Mouse (Mus musculus): Measurements from ENCODE around the gene Rapgef4.
A peak's percentile ranks its signal among the peaks of the same experiment; 100 is the strongest.

Gene Rapgef4

DNA sequence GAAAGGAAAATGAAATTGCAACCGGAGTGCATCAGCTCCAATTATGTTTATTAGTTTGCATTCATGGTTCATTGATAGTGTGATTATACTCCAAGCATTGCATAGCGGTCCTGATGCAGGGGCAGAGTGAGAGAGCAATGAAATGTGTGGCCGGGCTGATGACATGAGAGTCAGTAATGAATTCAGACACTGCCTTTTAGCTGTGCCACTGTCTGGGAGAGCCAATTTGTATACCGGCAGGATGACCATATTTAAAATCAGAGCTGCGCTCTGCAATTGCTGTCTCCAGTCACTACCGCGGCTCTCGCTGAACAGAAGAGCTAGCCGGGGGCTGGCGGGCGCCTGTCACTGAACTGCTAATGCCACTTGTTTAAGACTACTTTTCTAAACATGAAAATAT lies 197.5 kb downstream of the Rapgef4 start:
- DNase-seq (ENCODE audit: low read depth, low spot score), result no peak

DNA sequence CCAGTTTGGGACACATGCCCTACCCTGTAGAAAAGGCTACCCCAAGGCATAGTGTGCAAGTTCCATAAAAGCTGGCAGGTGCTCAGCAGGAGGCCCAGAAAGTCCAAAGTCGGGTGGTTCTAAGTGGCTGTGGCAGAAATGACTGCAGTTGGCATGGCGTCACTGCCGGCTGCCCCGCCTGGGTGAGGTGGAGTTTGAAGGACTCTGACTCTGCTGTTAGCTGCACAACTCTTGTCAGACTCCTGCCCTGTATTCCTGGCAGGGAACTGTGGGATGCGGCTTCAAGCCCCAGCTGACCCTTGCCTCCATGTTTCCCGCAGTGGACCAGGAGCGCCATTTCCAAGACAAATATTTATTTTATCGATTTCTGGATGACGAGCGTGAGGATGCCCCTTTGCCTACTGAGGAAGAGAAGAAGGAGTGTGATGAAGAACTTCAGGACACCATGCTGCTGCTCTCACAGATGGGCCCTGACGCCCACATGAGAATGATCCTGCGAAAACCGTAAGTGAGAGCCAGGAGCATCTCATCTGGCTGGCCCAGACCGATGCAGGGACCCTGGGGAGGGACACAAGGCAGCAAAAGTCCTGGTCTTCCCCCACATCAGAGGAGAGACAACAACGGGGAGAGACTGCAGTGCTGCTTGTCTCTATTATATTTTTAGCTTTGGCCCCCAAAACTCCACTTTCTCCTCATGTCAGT lies 198.7 kb downstream of the Rapgef4 start:
- no peak for DNase-seq (ENCODE audit: low read depth, low spot score)

DNA sequence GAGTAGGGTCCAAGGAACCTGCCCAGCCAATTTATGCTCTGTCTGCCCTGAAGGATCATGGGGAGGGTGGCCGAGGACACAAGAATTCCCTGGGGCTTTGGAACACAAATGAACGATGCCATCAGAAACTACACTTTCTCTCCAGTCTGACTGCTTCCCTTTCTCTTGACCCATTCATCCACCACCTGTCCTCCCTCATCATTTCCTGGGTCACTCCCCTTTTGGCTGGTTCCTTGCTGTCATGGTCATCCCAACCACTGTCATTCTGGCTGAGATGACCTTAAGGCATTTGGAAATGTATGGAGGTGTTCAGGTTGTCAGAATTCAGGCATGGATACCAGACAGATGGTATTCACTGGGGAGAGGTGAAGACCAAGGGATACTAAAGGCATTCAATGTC lies 200.4 kb downstream of the Rapgef4 start:
- DNase-seq (ENCODE audit: low read depth, low spot score), result no peak

DNA sequence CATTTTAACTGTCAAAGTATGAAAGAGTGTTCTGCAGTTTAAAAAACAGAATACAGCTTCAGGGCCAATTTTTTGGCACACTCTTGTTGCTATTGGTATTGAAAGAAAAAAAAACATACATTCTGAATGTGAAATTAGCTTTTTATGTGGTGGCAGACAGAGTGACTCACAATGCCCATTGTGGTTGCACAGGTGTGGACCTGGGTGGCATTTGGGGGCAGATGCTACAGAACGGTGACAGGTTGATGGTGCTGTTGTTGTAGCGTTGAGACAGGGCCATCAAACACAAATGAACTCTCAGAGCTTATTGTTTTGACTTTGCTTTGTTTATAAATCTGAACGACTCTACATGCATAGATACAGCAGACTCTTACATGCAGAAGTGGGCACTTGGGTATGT lies 202.7 kb downstream of the Rapgef4 start:
- peak; percentile 41 for DNase-seq (ENCODE audit: low read depth, low spot score)

DNA sequence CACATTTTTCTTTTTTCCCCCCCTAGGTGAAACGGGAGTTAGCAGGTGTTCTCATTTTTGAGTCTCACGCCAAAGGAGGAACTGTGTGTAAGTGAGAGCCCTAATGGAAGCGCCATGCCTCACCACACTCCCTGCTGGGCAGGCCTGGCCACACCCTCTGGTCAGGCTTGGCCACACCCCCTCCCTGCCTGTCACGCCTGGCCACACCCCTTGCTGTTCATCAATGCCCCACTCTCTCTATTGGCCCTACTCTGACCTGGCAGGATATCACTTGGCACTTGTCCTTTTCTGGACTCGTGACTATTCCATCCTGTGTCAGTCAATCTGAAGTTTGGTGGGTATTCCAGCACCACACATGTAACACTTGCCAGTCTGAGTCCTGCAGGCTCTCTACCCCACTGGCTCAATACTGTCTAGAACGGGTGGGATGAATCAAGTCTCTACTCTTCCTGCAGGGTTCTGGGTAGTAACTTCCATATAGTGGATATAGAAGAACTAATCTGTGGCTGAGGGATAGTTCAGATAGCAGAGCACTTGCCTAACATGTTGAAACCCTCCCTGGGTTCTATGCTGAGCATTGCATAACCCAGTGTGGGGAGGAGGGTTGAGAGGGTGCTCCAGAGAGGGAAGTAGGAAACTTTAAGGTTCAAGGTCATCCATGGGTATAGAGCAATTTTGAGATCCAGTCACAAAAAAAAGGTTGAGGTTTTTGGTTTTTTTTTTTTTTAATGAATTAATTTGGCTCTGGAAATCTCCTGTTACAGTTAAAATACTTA lies 215.3 kb downstream of the Rapgef4 start:
- DNase-seq (ENCODE audit: low read depth, low spot score), result peak; percentile 10

DNA sequence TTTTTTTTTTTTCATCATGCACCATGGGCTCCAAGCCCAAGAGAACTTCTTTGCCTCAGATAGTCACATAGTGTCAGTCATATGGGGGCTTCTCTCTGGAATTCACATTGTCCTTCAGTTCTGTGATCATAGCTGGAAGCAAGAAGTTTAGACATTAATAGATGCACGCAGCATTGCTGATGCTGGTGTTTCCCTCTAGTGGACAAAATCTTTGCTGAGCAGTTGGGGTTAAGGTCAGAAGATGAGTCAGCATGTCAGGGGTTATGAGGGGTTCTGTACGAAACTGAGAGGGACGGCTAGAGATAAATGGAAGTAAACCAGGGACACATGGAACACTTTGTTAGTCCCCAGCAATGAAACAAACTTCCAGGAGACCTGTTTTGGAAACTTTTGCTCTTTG lies 216.0 kb downstream of the Rapgef4 start:
- peak; percentile 14 for DNase-seq (ENCODE audit: low read depth, low spot score)

DNA sequence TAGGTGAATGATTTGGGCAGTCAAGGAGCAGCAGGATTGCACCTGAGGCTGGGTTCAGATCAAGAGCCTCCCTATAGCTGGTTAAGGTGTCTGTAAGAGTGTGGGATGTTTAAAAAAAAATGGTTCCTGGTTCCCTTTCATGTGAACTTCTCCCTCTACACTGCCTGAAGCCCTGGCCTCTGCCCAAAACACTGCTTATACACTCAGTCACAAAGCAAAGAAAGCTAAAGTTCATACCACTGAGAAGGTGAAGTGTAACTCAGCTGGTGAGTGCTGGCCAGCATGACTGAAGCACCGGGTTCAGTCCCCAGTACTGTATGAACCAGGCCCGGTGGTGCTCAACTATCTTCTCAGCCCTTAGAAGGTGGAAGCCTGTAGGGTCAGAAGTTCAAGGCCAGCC lies 218.4 kb downstream of the Rapgef4 start:
- DNase-seq (ENCODE audit: low read depth, low spot score), result no peak

DNA sequence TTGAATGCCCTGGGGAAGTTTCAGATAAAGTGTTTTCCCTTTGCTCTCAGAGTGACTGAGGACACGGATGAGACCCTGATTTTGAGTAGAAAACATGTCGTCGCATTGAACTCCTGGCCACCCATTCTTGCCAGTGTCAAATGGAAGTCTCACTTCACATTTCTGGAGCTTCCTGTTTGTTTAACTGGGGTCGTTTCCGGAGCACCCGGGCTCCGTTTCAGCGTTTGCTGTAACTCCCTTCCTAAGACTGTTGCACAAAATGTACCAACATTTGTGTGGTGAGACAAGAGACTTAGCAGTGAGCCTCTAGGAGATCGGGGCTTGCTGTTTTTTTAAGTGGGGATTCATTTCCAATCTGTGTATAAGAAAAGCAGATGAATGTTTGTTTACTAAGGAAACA lies 220.5 kb downstream of the Rapgef4 start:
- DNase-seq (ENCODE audit: low read depth, low spot score), result no peak

DNA sequence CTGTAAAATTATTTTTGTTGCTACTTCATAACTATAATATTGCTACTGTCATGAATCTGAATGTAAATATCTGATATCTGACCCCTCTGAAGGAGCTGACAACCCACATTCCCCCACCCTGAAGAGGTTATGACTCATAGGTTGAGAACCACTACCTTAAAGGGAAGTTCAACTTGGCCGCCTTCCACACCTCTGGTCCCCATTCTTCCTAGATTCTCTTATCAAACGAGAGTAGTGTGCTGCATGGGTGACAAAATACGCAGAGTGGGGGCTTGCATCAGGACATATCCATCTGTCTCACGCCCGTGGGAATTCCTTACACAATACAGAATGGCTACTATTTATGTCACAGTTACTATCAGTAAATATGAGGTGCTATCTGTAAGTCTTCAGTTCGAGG lies 221.2 kb downstream of the Rapgef4 start:
- DNase-seq (ENCODE audit: low read depth, low spot score), result no peak

DNA sequence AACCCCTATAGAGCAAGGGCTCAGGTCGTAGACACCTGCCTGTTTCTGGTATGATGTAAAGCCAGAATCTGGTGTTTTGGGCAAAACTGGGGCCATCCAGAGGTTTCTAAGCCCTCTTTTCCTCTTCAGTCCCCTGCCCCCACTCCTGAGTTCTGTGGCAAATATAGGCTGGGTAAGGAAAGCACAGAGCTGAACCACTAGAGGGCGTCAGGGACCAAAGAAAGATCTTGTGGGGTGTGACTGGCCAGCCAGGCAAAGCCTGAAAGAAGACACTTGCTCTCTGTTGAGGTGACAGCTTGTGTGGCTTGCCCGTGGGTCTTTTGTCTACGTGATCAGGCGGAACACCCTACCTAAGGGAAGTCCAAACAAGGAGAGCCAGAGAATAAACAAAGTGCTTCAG lies 222.6 kb downstream of the Rapgef4 start:
- DNase-seq (ENCODE audit: low read depth, low spot score), result peak; percentile 73

DNA sequence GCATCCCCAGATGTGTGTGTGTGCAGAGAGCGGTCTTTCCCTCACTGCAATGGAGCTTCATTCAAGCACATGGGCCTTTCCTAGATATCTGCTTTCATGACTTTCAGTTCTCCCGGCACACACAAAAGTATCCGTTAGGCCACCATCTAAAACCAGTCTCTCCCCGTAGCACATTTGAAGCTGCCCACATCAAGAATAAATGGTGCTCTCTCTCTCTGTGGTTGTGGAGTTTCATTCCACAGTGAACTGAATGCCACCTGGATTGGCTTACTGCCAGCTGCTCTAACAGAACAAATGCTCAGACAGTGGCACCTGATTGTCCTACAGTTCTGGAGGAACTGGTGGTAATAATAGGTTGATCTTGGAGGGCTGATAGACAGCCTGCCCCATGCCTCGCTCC lies 224.8 kb downstream of the Rapgef4 start:
- no peak for DNase-seq (ENCODE audit: low read depth, low spot score)

DNA sequence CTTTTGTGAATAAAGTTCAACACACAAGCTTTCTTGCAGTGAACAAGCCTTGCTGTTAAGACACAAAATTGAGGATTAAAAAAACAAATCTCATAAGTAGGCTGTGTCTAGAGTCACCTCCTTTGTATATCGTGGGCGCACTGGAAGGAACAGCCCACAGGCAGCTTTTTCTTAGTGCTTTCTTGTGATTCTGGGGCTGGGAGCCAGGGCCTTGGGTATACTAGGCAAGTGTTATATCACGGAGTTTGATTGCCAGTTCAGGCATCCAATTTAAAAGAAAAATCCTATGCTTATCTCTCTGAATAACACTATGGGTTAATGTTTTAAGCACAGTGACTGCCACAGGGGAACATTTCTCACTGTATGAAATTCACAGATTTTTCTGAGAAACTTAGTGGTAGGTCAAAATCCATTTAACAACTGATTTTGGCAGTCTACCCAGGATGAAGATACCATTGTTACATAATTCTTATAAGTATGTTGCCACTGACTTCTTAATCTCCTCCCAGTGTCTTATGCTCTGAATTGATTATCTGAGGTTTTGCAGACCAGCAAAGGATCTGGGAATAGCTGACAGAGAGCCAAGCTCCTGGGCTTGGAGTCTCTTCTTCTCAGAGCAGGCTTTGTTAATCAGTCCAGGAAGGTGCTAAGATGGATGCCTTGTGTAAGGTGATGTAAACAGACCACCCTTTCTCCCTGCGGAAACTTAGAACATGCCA lies 225.6 kb downstream of the Rapgef4 start:
- DNase-seq (ENCODE audit: low read depth, low spot score), result no peak

DNA sequence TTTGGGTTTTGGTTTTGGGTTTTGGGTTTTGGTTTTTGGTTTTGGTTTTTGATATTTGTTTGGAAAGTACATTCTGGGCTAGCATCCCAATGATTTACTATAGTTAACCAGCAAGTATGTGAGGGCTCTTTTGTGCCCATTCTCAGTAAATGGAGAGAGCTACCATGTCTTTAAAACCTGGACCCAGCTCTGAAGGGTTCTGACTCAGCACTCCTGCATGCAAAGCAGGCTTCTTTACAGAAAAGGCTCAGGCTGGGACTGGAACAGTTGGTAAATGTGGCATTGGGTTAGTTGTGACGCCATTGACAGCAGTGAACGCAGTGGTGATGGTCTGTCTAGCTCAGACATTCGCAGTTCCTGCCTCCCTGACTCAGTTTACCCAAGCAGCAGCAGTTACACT lies 236.3 kb downstream of the Rapgef4 start:
- DNase-seq (ENCODE audit: low read depth, low spot score), result no peak

DNA sequence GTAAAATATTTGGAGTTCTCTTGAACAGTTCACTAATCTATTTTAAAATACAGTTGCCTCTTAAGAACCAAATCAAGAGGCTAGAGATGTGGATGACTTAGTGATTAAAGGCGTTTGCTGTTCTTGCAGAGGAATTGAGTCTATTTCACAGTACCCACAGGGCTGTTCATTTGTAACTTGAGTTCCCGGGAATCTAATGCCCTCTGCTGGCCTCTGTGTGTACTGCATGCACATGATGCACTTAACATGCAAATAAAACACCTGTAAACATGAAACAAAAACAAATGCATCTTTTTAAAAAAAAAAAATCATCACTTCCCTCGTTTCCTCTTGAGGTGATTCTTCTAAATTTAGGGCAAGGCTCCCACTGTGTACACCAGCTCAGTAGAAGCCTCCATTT lies 238.9 kb downstream of the Rapgef4 start:
- DNase-seq (ENCODE audit: low read depth, low spot score), result peak; percentile 78

DNA sequence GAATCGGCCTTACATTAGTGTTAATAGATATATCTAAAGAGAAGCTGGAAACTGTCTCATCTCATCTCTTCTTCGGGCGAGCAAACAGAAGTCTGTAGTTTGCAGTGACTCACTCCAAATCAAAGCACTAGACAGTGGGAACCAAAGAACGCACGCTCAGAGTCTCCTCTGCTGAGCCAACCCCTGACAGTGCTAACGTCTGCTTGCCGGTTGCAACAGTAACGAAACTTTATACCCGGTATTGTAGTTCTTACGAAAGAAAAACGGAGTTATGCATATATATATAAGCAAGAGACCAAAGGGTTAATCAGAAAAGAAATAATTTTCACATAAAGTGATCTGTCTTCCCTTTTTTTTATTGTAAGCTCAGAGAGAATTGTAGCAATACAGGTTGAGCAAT lies 240.2 kb downstream of the Rapgef4 start:
- no peak for DNase-seq (ENCODE audit: low read depth, low spot score)

DNA sequence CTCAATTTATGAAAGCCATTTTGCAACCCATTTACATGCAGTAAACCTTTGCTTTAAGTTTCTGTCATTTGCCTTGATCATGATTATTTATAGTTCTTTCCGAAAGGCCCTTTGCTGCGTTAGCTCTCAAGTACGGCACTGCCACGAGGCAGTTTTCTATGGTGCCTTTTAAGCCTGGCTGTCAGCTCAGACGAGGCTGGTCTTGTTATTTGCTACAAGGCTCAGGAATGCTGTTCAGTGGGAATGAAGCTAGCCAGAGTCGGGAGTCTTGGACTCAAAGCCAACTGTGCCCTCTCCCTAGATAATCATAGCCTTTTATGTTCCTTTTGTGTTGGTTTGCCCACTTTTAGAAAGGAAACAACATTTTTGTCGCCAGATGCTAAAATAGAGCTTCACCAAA lies 240.7 kb downstream of the Rapgef4 start:
- no peak for DNase-seq (ENCODE audit: low read depth, low spot score)

DNA sequence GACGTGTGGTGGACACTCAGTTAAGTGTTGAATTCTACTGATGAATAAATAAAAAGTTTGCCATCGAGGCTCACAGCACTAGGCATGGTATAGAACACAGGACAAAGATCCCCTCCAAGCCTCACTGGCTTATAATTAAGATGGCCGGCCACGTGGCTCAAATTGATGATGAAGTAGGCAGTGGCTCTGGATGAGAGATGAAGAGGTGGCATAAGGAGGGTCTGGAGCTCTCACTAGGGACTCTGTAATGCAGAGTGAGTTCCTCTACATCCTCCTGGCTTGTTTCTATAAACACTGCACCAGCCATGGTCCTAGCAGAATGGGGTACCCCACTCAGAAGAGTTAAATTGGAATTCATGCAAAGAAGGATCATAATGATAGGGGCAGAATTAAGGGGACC lies 241.2 kb downstream of the Rapgef4 start:
- DNase-seq (ENCODE audit: low read depth, low spot score), result no peak

DNA sequence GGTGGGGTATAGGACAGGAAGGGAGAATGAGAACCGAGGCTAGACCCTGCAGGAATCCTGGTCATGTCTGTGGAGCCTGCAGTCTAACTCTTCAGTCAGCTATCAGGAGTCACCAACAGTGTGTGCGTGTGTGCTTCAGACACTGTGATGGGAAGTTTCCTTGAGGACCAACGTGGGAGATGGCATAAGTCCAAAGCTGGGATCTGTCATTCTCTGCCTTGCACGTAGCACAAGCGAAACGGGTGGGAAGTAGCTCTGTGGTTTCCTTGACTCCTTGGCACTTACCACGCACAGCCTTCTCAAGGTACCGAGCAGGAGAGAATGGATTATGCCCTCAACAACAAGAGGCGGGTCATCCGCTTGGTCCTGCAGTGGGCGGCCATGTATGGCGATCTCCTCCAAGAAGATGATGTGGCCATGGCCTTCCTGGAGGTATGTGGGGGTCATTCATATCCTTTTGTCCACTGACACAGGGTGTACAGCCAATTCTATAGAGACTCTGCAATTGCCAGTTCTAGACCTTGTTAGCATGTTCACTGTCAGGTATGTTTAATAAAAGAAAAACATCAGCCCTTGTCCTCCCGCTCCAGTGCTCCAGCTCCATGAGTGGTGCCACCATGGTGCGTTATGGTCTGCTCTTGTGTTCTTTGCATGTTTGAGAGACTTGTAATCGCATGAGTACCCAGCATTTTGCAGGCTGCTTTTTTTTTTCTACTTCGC lies 241.9 kb downstream of the Rapgef4 start:
- DNase-seq (ENCODE audit: low read depth, low spot score), result no peak

DNA sequence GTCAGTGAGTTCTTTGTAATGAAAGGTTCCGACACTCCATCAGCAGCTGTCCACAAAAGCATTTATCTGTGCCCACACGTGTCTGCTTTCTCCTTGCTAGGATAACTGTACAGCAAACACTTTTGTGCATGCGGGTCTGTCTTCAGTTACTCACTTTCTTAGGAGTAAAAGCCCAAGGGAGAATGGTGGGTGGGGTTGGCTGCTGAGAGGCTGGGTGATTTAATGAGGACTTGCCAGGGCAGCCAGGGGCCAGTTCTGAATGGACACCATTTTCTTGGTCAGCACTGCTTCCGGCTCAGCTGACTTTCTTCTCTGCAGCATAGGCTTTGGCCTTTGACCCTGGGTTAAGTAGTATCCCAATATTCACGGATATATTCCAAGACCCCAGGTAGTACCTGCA lies 242.4 kb downstream of the Rapgef4 start:
- DNase-seq (ENCODE audit: low read depth, low spot score), result no peak

DNA sequence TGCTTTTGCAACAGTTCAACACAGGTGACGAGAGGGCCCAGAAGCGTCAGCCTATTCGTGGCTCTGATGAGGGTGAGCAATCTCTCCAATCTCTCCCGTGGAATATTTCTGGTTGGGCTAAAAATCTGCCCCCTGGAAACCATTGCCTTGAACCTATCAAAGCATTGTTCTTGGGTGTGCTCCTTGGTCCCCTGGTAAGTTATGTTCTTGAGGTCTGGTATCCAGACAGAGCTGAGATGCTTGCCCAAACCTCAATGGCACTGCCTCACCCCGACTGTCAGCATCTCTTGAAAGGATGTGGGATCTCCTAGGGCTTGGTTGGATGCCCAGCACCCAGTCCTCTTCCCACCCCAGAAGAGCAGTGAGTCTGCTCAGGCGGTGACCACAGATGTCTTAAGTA lies 245.0 kb downstream of the Rapgef4 start:
- no peak for DNase-seq (ENCODE audit: low read depth, low spot score)

DNA sequence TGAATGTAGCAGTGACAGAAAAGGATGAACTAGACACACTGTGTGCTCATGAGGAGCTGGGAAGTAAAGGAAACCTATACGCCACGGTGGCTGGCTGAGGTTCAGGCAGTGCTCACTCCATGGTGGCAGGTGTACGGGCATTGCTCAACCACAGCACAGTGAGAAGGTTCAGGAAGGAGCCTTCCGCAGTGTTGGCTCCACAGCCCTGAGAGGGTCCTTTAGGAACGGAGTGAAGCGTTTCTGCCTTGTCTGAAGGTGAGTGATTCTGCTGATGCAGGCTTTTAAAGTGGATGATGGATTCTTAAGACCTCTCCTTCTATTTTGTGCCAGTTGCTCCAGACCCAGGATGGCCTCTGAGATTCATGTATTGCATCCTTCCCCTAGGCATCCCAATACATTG lies 246.4 kb downstream of the Rapgef4 start:
- no peak for DNase-seq (ENCODE audit: low read depth, low spot score)

DNA sequence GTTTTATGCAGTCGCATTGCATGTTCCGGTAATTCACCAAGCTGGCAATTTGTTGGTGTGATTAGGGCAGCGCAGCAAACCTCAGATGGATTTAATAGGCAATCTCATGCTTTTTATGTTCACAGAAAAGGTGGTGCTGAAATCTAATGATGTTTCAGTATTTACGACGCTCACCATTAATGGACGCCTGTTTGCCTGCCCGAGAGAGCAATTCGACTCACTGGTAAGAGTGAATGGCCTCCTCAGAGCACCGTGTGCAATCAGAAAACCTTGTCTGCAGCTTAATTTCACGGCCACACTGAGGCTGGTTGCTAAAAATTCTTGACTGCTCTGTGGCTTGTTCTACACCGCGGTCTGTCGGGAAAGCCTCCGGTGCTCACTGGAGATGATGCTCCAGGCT lies 247.8 kb downstream of the Rapgef4 start:
- DNase-seq (ENCODE audit: low read depth, low spot score), result no peak

All from CD4-positive, CD25-positive, alpha-beta regulatory T cell, adult 2 months (primary cell).